Mouse (Mus musculus) cerebellum, adult 11 months (tissue): ENCODE measurements around the gene Brd3.
A peak's percentile ranks its signal among the peaks of the same experiment; 100 is the strongest.
"Not testable (repeated sequence)": the region's sequence is repeated elsewhere in the genome, so short reads cannot be mapped to it uniquely, and the experiment has no call there.

Source experiments
- DNase-seq: peaks from one replicate; pipeline ENCODE4 v3.0.0; 2022

Gene Brd3

GRCm38 (mm10) chr2:27506658-27507057 is 804 bp downstream of the Brd3 start:
- not testable (repeated sequence) for DNase-seq

- no peak for DNase-seq
These were observed 1.9 kb downstream of the Brd3 start for GRCm38 (mm10) chr2:27505539-27505938.

GRCm38 (mm10) chr2:27504113-27504885 is 3.2 kb downstream of the Brd3 start:
- DNase-seq = no peak

GRCm38 (mm10) chr2:27496391-27497028 is 11.0 kb downstream of the Brd3 start:
- DNase-seq = no peak

GRCm38 (mm10) chr2:27493971-27494370 is 13.5 kb downstream of the Brd3 start:
- DNase-seq = no peak

GRCm38 (mm10) chr2:27490939-27491338 is 16.5 kb downstream of the Brd3 start:
- no peak for DNase-seq

GRCm38 (mm10) chr2:27488362-27488761 is 19.1 kb downstream of the Brd3 start:
- no peak for DNase-seq

GRCm38 (mm10) chr2:27487336-27488049 is 20.0 kb downstream of the Brd3 start:
- DNase-seq = no peak

GRCm38 (mm10) chr2:27486725-27487124 is 20.7 kb downstream of the Brd3 start:
- no peak for DNase-seq

- no peak for DNase-seq
These were observed 25.1 kb downstream of the Brd3 start for GRCm38 (mm10) chr2:27482265-27482861.

- no peak for DNase-seq
These were observed 27.1 kb downstream of the Brd3 start for GRCm38 (mm10) chr2:27480367-27480766.

GRCm38 (mm10) chr2:27479821-27480220 is 27.6 kb downstream of the Brd3 start:
- DNase-seq = no peak

GRCm38 (mm10) chr2:27476303-27477192 is 30.9 kb downstream of the Brd3 start:
- peak; percentile 57 for DNase-seq

GRCm38 (mm10) chr2:27475495-27476302 is 31.8 kb downstream of the Brd3 start:
- DNase-seq = peak; percentile 92

- DNase-seq = peak; percentile 49
These were observed 32.6 kb downstream of the Brd3 start for GRCm38 (mm10) chr2:27474621-27475484.

- DNase-seq = no peak
These were observed 33.6 kb downstream of the Brd3 start for GRCm38 (mm10) chr2:27473911-27474310.

- DNase-seq = no peak
These were observed 34.2 kb downstream of the Brd3 start for GRCm38 (mm10) chr2:27473061-27473765.

- DNase-seq = no peak
These were observed 36.3 kb downstream of the Brd3 start for GRCm38 (mm10) chr2:27471170-27471584.

- no peak for DNase-seq
These were observed 36.9 kb downstream of the Brd3 start for GRCm38 (mm10) chr2:27470535-27470934.

GRCm38 (mm10) chr2:27469991-27470355 is 37.5 kb downstream of the Brd3 start:
- no peak for DNase-seq
